Mouse (Mus musculus) cerebellum, adult 2 months (tissue): ENCODE measurements around the gene Rangrf.

Source experiments
- CTCF ChIP-seq: fragments of 200-500 bp; IDR thresholded peaks from 2 replicates; pipeline ENCODE4 v1.5.1; 2011; ENCODE audit warnings: low read depth, mild to moderate bottlenecking, control low read depth, low read length, moderate library complexity, borderline replicate concordance; ENCODE audit not compliant: insufficient read depth
- POLR2A ChIP-seq: fragments of 200-500 bp; IDR thresholded peaks from 2 replicates; pipeline ENCODE4 v1.6.1; 2011; ENCODE audit warnings: low read length, control low read depth, borderline replicate concordance; ENCODE audit not compliant: insufficient read depth

- TF ChIP-seq POLR2A (no peak), CTCF (no peak)
These were observed 17.7 kb downstream of the Rangrf start, which contains the start of gene Arhgef15 for GRCm38 (mm10) chr11:68957308-68957707.
